Mouse (Mus musculus): ENCODE measurements around the gene Tunar.

- TF ChIP-seq CTCF (conservative IDR thresholded peaks at IDR 0.05; ENCODE audit: low read length) (no peak), NANOG (IDR thresholded peaks at IDR 0.05; ENCODE audit: borderline replicate concordance, low read length) (no peak)
These were observed 23.1 kb downstream of the Tunar start for GRCm38 (mm10) chr12:105356781-105357180.
